Mouse (Mus musculus) brown adipose tissue, adult 24 weeks (tissue): ENCODE results near the gene Plekhg4. TPM values are rescaled to one million over a fixed set of nuclear protein-coding genes. Genes with fewer than 3 reads are reported as not detected.

Experiments
- H3K27ac ChIP-seq: fragments of 200-500 bp; replicated peaks from 2 replicates; pipeline ENCODE4 v1.5.1; 2012; ENCODE audit warnings: low read depth, mild to moderate bottlenecking, low read length
- H3K4me1 ChIP-seq: fragments of 200-500 bp; 2 replicates; pipeline ENCODE4 v1.6.1; 2012; ENCODE audit warnings: low read length, mixed read lengths; ENCODE audit not compliant: control insufficient read depth, insufficient read depth, insufficient read length
- H3K4me3 ChIP-seq: fragments of 200-500 bp; 2 replicates; pipeline ENCODE4 v1.5.1; 2012; ENCODE audit warnings: low read depth, mild to moderate bottlenecking, low read length, moderate library complexity; ENCODE audit not compliant: insufficient read depth
- polyA plus RNA-seq: library from polyadenylated mRNA; stranded (reverse); fragments of >200 nt; gene quantifications from 2 replicates; pipeline ENCODE4 v1.2.4, GENCODE M21; 2012; ENCODE audit not compliant: missing spikeins, insufficient read depth, insufficient read length

Plekhg4 gene
- polyA plus RNA-seq, 1 experiment = not detected

GRCm38 (mm10) chr8:105406416-105406815 is 33.3 kb downstream of the Plekhg4 start:
- H3K27ac ChIP-seq = no peak overlapping the region
- H3K4me3 ChIP-seq = no peak overlapping the region

GRCm38 (mm10) chr8:105408331-105408730 is 35.3 kb downstream of the Plekhg4 start:
- Histone ChIP-seq H3K27ac (no peak overlapping the region), H3K4me3 (no peak overlapping the region), H3K4me1 (no peaks in the 10 kb centered on the region)

More at GRCm38 (mm10) chr8:105406416-105406815, 33.3 kb downstream of the Plekhg4 start:
- no peaks in the 10 kb centered on the region for H3K4me1 ChIP-seq

- Histone ChIP-seq H3K27ac (no peak overlapping the region), H3K4me3 (no peak overlapping the region), H3K4me1 (no peaks in the 10 kb centered on the region)
Observed at GRCm38 (mm10) chr8:105409947-105410346, 36.9 kb downstream of the Plekhg4 start.

GRCm38 (mm10) chr8:105413391-105413790 is 40.3 kb downstream of the Plekhg4 start, which contains the start of the genes Kctd19 and Lrrc36:
TSS of gene Kctd19 (minus strand) at chr8:105413502.
TSS of gene Lrrc36 (plus strand) at chr8:105413571.
- peak within 1 kb of the TSS; percentile 50 for H3K4me3 ChIP-seq
- H3K27ac ChIP-seq = no peak within 1 kb of the TSS
- no peaks in the 10 kb centered on the region for H3K4me1 ChIP-seq

- no peaks in the 10 kb centered on the region for H3K4me1 ChIP-seq
- H3K4me3 ChIP-seq = no peak overlapping the region
- H3K27ac ChIP-seq = no peak overlapping the region
Observed at GRCm38 (mm10) chr8:105418992-105419391, 45.9 kb downstream of the Plekhg4 start.

- no peaks in the 10 kb centered on the region for H3K4me1 ChIP-seq
- no peak overlapping the region for H3K27ac ChIP-seq
- H3K4me3 ChIP-seq = no peak overlapping the region
Observed at GRCm38 (mm10) chr8:105419800-105420199, 46.7 kb downstream of the Plekhg4 start.

GRCm38 (mm10) chr8:105422006-105422405 is 48.9 kb downstream of the Plekhg4 start:
- Histone ChIP-seq H3K4me1 (peaks cover 2% of the 10 kb centered on the region; the same call in 1 of the 2 replicates), H3K4me3 (no peak overlapping the region), H3K27ac (no peak overlapping the region)

GRCm38 (mm10) chr8:105426878-105427277 is 53.8 kb downstream of the Plekhg4 start:
- H3K27ac ChIP-seq = peak overlapping the region; percentile 93
- no peak overlapping the region for H3K4me3 ChIP-seq
- peaks cover 7% of the 10 kb centered on the region for H3K4me1 ChIP-seq

- H3K27ac ChIP-seq = 0 out of 2 replicates have a peak overlapping the region, but pooled peaks have one; percentile 29
- peaks cover 13% of the 10 kb centered on the region for H3K4me1 ChIP-seq
- no peak overlapping the region for H3K4me3 ChIP-seq
Observed at GRCm38 (mm10) chr8:105431743-105432515, 58.9 kb downstream of the Plekhg4 start.

Other genes starting within 250 kb of the Plekhg4 start
- gene Ces4a, start 241.5 kb upstream of the Plekhg4 start, polyA plus RNA-seq = not detected in 2 replicates
- gene Cbfb, start 202.6 kb upstream of the Plekhg4 start, polyA plus RNA-seq = 14.0 and 14.7 TPM in 2 replicates
- gene D230025D16Rik, start 148.1 kb upstream of the Plekhg4 start, polyA plus RNA-seq = 15.1 and 17.8 TPM in 2 replicates
- gene B3gnt9, start 118.1 kb upstream of the Plekhg4 start, polyA plus RNA-seq = 1.9 and 2.8 TPM in 2 replicates
- gene Tradd, start 108.7 kb upstream of the Plekhg4 start, polyA plus RNA-seq = 5.1 TPM in 2 replicates
- 2.0 TPM in 2 replicates for gene Fbxl8, start 108.6 kb upstream of the Plekhg4 start, polyA plus RNA-seq
- 5.0 and 6.9 TPM in 2 replicates for gene Hsf4, start 103.5 kb upstream of the Plekhg4 start, polyA plus RNA-seq
- gene Nol3, start 97.1 kb upstream of the Plekhg4 start, polyA plus RNA-seq = 57.4 and 71.2 TPM in 2 replicates
- gene 4931428F04Rik, start 83.4 kb upstream of the Plekhg4 start, polyA plus RNA-seq = 0.63 and 1.4 TPM in 2 replicates
- 0.83 and 3.3 TPM in 2 replicates for gene Exoc3l, start 77.2 kb upstream of the Plekhg4 start, polyA plus RNA-seq
- 22.5 and 27.0 TPM in 2 replicates for gene E2f4, start 75.6 kb upstream of the Plekhg4 start, polyA plus RNA-seq
- gene Elmo3, start 67.7 kb upstream of the Plekhg4 start, polyA plus RNA-seq = 1.1 and 4.7 TPM in 2 replicates
- 0.83 and 0.99 TPM in 2 replicates for gene Lrrc29, start 47.0 kb upstream of the Plekhg4 start, polyA plus RNA-seq
- 60.5 and 72.6 TPM in 2 replicates for gene Tmem208, start 46.9 kb upstream of the Plekhg4 start, polyA plus RNA-seq
- 2.1 and 3.3 TPM in 2 replicates for gene Fhod1, start 25.3 kb upstream of the Plekhg4 start, polyA plus RNA-seq
- 0.24 TPM in 1 of 2 replicates, not detected in the other for gene Slc9a5, start 24.4 kb upstream of the Plekhg4 start, polyA plus RNA-seq
- not detected in 2 replicates for gene Kctd19, start 40.2 kb downstream of the Plekhg4 start, polyA plus RNA-seq
- 0.88 and 1.0 TPM in 2 replicates for gene Lrrc36, start 40.3 kb downstream of the Plekhg4 start, polyA plus RNA-seq
- 29.6 and 45.2 TPM in 2 replicates for gene Tppp3, start 98.3 kb downstream of the Plekhg4 start, polyA plus RNA-seq
- 8.7 and 10.2 TPM in 2 replicates for gene Zdhhc1, start 123.6 kb downstream of the Plekhg4 start, polyA plus RNA-seq
- gene Hsd11b2, start 145.5 kb downstream of the Plekhg4 start, polyA plus RNA-seq = not detected in 2 replicates
- 52.7 and 65.1 TPM in 2 replicates for gene Atp6v0d1, start 192.8 kb downstream of the Plekhg4 start, polyA plus RNA-seq
- 13.4 and 14.4 TPM in 2 replicates for gene Ripor1, start 232.0 kb downstream of the Plekhg4 start, polyA plus RNA-seq